Mouse (Mus musculus): Measurements from ENCODE around the gene Fmr1.
"Not testable (repeated sequence)": the region's sequence is repeated elsewhere in the genome, so short reads cannot be mapped to it uniquely, and the experiment has no call there.

The Fmr1 gene

GRCm38 (mm10) chrX:68678333-68678740 lies at the start of gene Fmr1:
TSS of gene Fmr1 (plus strand) at chrX:68678541.
- DNase-seq = peak; percentile 98

- DNase-seq = no peak
These were observed 36.7 kb upstream of the Fmr1 start for GRCm38 (mm10) chrX:68641603-68642002.

- DNase-seq = peak; percentile 42 to 47
These were observed 33.0 kb upstream of the Fmr1 start for GRCm38 (mm10) chrX:68645154-68645919.

- DNase-seq = no peak
These were observed 833 bp upstream of the Fmr1 start for GRCm38 (mm10) chrX:68677508-68677907.

GRCm38 (mm10) chrX:68678815-68679486 lies 610 bp downstream of the Fmr1 start:
- DNase-seq = peak; percentile 43 to 62

GRCm38 (mm10) chrX:68684706-68685105 lies 6.4 kb downstream of the Fmr1 start:
- no peak for DNase-seq

- DNase-seq = not testable (repeated sequence)
These were observed 13.6 kb downstream of the Fmr1 start for GRCm38 (mm10) chrX:68691936-68692335.

- no peak for DNase-seq
These were observed 58.6 kb downstream of the Fmr1 start for GRCm38 (mm10) chrX:68736902-68737301.

GRCm38 (mm10) chrX:68740088-68740487 lies 61.7 kb downstream of the Fmr1 start:
- no peak for DNase-seq

GRCm38 (mm10) chrX:68761606-68762005 lies 83.3 kb downstream of the Fmr1 start, which contains the start of gene Fmr1nb:
TSS of gene Fmr1nb (plus strand) at chrX:68761839.
- no peak for DNase-seq

Data from kidney, postnatal 4 days (tissue).